Mouse (Mus musculus) MEL (cell line): ENCODE measurements around the gene Ift88. TPM values are rescaled to one million over a fixed set of nuclear protein-coding genes. Genes with fewer than 3 reads are reported as not detected.

Source experiments
- DNase-seq: peaks from one replicate; pipeline ENCODE4 v3.0.0; 2011; ENCODE audit warnings: low read depth, low spot score
- H3K27ac ChIP-seq: 2 replicates; pipeline ENCODE4 v1.5.1; 2012; ENCODE audit warnings: low read depth, mild to moderate bottlenecking, control low read depth, low read length, moderate library complexity; ENCODE audit not compliant: control insufficient read depth
- H3K27me3 ChIP-seq, 2 experiments: fragments of 150-350 bp in 1 of 2; sonication (generic) in 1 of 2; 2 replicates each; pipeline ENCODE4 v1.6.1; 2012; ENCODE audit warnings: low read length in 2 of 2, mild to moderate bottlenecking in 2 of 2, improper control_type of control experiment in 1 of 2, moderate library complexity in 1 of 2; ENCODE audit not compliant: insufficient read depth in 2 of 2, control insufficient read depth in 1 of 2
- H3K36me3 ChIP-seq, 2 experiments: 2 replicates each; pipeline ENCODE4 v1.6.1; 2012 to 2014; ENCODE audit warnings: low read length in 2 of 2, improper control_type of control experiment in 1 of 2, inconsistent platforms in 1 of 2, mild to moderate bottlenecking in 1 of 2; ENCODE audit not compliant: insufficient read depth in 2 of 2, control insufficient read depth in 1 of 2
- H3K4me1 ChIP-seq, 2 experiments: fragments of 150-350 bp in 1 of 2; sonication (generic) in 1 of 2; 2 replicates each; pipeline ENCODE4 v1.6.1; 2012; ENCODE audit warnings: low read length in 2 of 2, improper control_type of control experiment in 1 of 2, mild to moderate bottlenecking in 1 of 2; ENCODE audit not compliant: insufficient read depth in 2 of 2, control insufficient read depth in 1 of 2
- H3K4me3 ChIP-seq, 2 experiments: fragments of 150-350 bp in 1 of 2; sonication (generic) in 1 of 2; 2 replicates each; pipeline ENCODE4 v1.5.1; 2012; ENCODE audit warnings: low read depth in 2 of 2, low read length in 2 of 2, mild to moderate bottlenecking in 2 of 2, moderate library complexity in 2 of 2, control low read depth in 1 of 2, improper control_type of control experiment in 1 of 2; ENCODE audit not compliant: control insufficient read depth in 1 of 2, insufficient read depth in 1 of 2
- H3K79me2 ChIP-seq: 2 replicates; pipeline ENCODE4 v1.6.1; 2012; ENCODE audit warnings: mild to moderate bottlenecking, low read length, moderate library complexity; ENCODE audit not compliant: control insufficient read depth, poor library complexity, insufficient read depth
- H3K9ac ChIP-seq: 2 replicates; pipeline ENCODE4 v1.6.1; 2012; ENCODE audit warnings: low read depth, mild to moderate bottlenecking, control low read depth, low read length, moderate library complexity; ENCODE audit not compliant: control insufficient read depth, poor library complexity, severe bottlenecking
- H3K9me3 ChIP-seq: fragments of 150-350 bp; sonication (generic); replicated peaks from 2 replicates; pipeline ENCODE4 v1.6.1; 2012; ENCODE audit warnings: mild to moderate bottlenecking, low read length, improper control_type of control experiment, moderate library complexity; ENCODE audit not compliant: insufficient read depth
- BHLHE40 ChIP-seq: IDR thresholded peaks from 2 replicates; pipeline ENCODE4 v1.6.1; 2012; ENCODE audit warnings: low read depth, mild to moderate bottlenecking, inconsistent platforms, low read length, improper control_type of control experiment, borderline replicate concordance
- CHD1 ChIP-seq: IDR thresholded peaks from 2 replicates; pipeline ENCODE4 v1.6.1; 2012; ENCODE audit warnings: low read depth, mild to moderate bottlenecking, inconsistent platforms, low read length, improper control_type of control experiment
- CHD2 ChIP-seq: IDR thresholded peaks from 2 replicates; pipeline ENCODE4 v1.6.1; 2011; ENCODE audit warnings: low read length, improper control_type of control experiment
- CTCF ChIP-seq, 3 experiments: IDR thresholded peaks in 2 of 3; conservative IDR thresholded peaks in 1 of 3; 2 replicates each; pipeline ENCODE4 v1.5.1; 2011 to 2012; ENCODE audit warnings: low read length in 3 of 3, low read depth in 2 of 3, mild to moderate bottlenecking in 2 of 3, improper control_type of control experiment in 1 of 3, inconsistent platforms in 1 of 3, mixed read lengths in 1 of 3, moderate library complexity in 1 of 3; ENCODE audit not compliant: control insufficient read depth in 1 of 3, insufficient read depth in 1 of 3, poor library complexity in 1 of 3, severe bottlenecking in 1 of 3
- E2F4 ChIP-seq: IDR thresholded peaks from 2 replicates; pipeline ENCODE4 v1.6.1; 2011; ENCODE audit warnings: low read depth, low read length, improper control_type of control experiment, borderline replicate concordance
- EP300 ChIP-seq, 2 experiments: IDR thresholded peaks; 2 replicates each; pipeline ENCODE4 v1.6.1; 2011; ENCODE audit warnings: improper control_type of control experiment in 2 of 2, low read length in 2 of 2, low read depth in 1 of 2, mild to moderate bottlenecking in 1 of 2
- GABPA ChIP-seq: IDR thresholded peaks from 2 replicates; pipeline ENCODE4 v1.6.1; 2012; ENCODE audit warnings: low read depth, mild to moderate bottlenecking, inconsistent platforms, low read length, improper control_type of control experiment, moderate library complexity
- HCFC1 ChIP-seq: IDR thresholded peaks from 2 replicates; pipeline ENCODE4 v1.6.1; 2012; ENCODE audit warnings: low read depth, mild to moderate bottlenecking, inconsistent platforms, low read length, improper control_type of control experiment, moderate library complexity
- KAT2A ChIP-seq: conservative IDR thresholded peaks from 2 replicates; pipeline ENCODE4 v1.6.1; 2012; ENCODE audit warnings: low read depth, low read length, improper control_type of control experiment, inconsistent platforms
- MAFK ChIP-seq: IDR thresholded peaks from 2 replicates; pipeline ENCODE4 v1.6.1; 2011; ENCODE audit warnings: low read depth, mild to moderate bottlenecking, low read length, improper control_type of control experiment, borderline replicate concordance
- MAX ChIP-seq: IDR thresholded peaks from 2 replicates; pipeline ENCODE4 v1.6.1; 2011; ENCODE audit warnings: low read length, improper control_type of control experiment
- MAZ ChIP-seq: IDR thresholded peaks from 2 replicates; pipeline ENCODE4 v1.6.1; 2012; ENCODE audit warnings: low read depth, mild to moderate bottlenecking, inconsistent platforms, low read length, improper control_type of control experiment
- MXI1 ChIP-seq: IDR thresholded peaks from 2 replicates; pipeline ENCODE4 v1.6.1; 2011; ENCODE audit warnings: mild to moderate bottlenecking, low read depth, low read length, improper control_type of control experiment
- MYB ChIP-seq: IDR thresholded peaks from 2 replicates; pipeline ENCODE4 v1.6.1; 2011; ENCODE audit warnings: mild to moderate bottlenecking, low read depth, low read length, improper control_type of control experiment
- MYC ChIP-seq: IDR thresholded peaks from 2 replicates; pipeline ENCODE4 v1.6.1; 2011; ENCODE audit warnings: low read depth, mild to moderate bottlenecking, low read length, improper control_type of control experiment, moderate library complexity
- POLR2AphosphoS2 ChIP-seq: IDR thresholded peaks from 2 replicates; pipeline ENCODE4 v1.6.1; 2011; ENCODE audit warnings: low read length, improper control_type of control experiment
- POLR2AphosphoS5 ChIP-seq: IDR thresholded peaks from 2 replicates; pipeline ENCODE4 v1.6.1; 2012; ENCODE audit warnings: low read depth, borderline replicate concordance, mild to moderate bottlenecking, inconsistent platforms, low read length, moderate library complexity, mixed read lengths
- SIN3A ChIP-seq: IDR thresholded peaks from 2 replicates; pipeline ENCODE4 v1.6.1; 2012; ENCODE audit warnings: low read length, improper control_type of control experiment, inconsistent platforms
- SMC3 ChIP-seq: IDR thresholded peaks from 2 replicates; pipeline ENCODE4 v1.6.1; 2011; ENCODE audit warnings: low read depth, low read length, improper control_type of control experiment
- TBP ChIP-seq: IDR thresholded peaks from 2 replicates; pipeline ENCODE4 v1.8.0; 2011; ENCODE audit warnings: low read depth, low read length, improper control_type of control experiment
- UBTF ChIP-seq: IDR thresholded peaks from 2 replicates; pipeline ENCODE4 v1.6.1; 2012; ENCODE audit warnings: low read depth, mild to moderate bottlenecking, inconsistent platforms, low read length, improper control_type of control experiment, moderate library complexity, borderline replicate concordance; ENCODE audit not compliant: insufficient read depth
- ZC3H11A ChIP-seq: IDR thresholded peaks from 2 replicates; pipeline ENCODE4 v1.6.1; 2012; ENCODE audit warnings: low read depth, mild to moderate bottlenecking, inconsistent platforms, low read length, improper control_type of control experiment
- polyA plus RNA-seq, 2 experiments: library from polyadenylated mRNA; stranded (reverse) in 1 of 2; unstranded in 1 of 2; fragments of >175 nt in 1 of 2; fragments of >200 nt in 1 of 2; gene quantifications; 2 replicates each; pipeline versions ENCODE4 v1.2.1 to v1.2.4; 2012; ENCODE audit warnings: low replicate concordance in 2 of 2, low read depth in 1 of 2; ENCODE audit not compliant: insufficient read length in 2 of 2, insufficient read depth in 1 of 2, missing spikeins in 1 of 2
- total RNA-seq: library from RNA; depleted of rRNA; stranded (reverse); fragments of 300-350 nt; gene quantifications from 2 replicates; pipeline ENCODE4 v1.2.3, GENCODE M21; 2012

Gene Ift88
- total and polyA plus RNA-seq, 3 experiments, result 2.4 to 5.1 TPM; not detected in 1

GRCm38 (mm10) chr14:57493840-57494239 lies 70.0 kb downstream of the Ift88 start:
- no peak overlapping the region for H3K4me3 ChIP-seq
- TF ChIP-seq TBP, result no peak
- TF ChIP-seq MXI1, result no peak
- TF ChIP-seq GABPA, result no peak
- no peak for TF ChIP-seq EP300 (IDR thresholded peaks at IDR 0.05; ENCODE audit: low read depth in 1 of 2, low read length in 2 of 2)
- TF ChIP-seq POLR2AphosphoS2, result no peak
- no peaks in the 10 kb centered on the region for H3K36me3 ChIP-seq
- DNase-seq, result no peak
- no peaks in the 10 kb centered on the region for H3K79me2 ChIP-seq
- no peaks in the 10 kb centered on the region for H3K4me1 ChIP-seq
- H3K9ac ChIP-seq, result no peak overlapping the region
- no peaks in the 10 kb centered on the region for H3K9me3 ChIP-seq
- H3K27ac ChIP-seq, result no peak overlapping the region
- no peaks in the 10 kb centered on the region for H3K27me3 ChIP-seq

- H3K4me1 ChIP-seq, result no peaks in the 10 kb centered on the region
- no peak for DNase-seq
- H3K27me3 ChIP-seq, result no peaks in the 10 kb centered on the region
- H3K9ac ChIP-seq, result no peak overlapping the region
- H3K9me3 ChIP-seq, result no peaks in the 10 kb centered on the region
- H3K4me3 ChIP-seq, result no peak overlapping the region
- no peak for TF ChIP-seq EP300 (IDR thresholded peaks at IDR 0.05; ENCODE audit: low read depth in 1 of 2, low read length in 2 of 2)
- no peak for TF ChIP-seq MYC
- no peak for TF ChIP-seq SIN3A
- no peak for TF ChIP-seq MXI1
- no peak for TF ChIP-seq UBTF
- no peak for TF ChIP-seq SMC3
- TF ChIP-seq MAFK, result no peak
- no peak for TF ChIP-seq BHLHE40
- no peak for TF ChIP-seq HCFC1
- TF ChIP-seq GABPA, result no peak
- no peak for TF ChIP-seq CTCF (IDR thresholded peaks at IDR 0.05 in 2 of 3, conservative IDR thresholded peaks at IDR 0.05 in 1 of 3; ENCODE audit: control insufficient read depth in 1 of 3, insufficient read depth in 1 of 3, low read depth in 2 of 3, low read length in 3 of 3, poor library complexity in 1 of 3, severe bottlenecking in 1 of 3)
- TF ChIP-seq ZC3H11A, result no peak
- H3K27ac ChIP-seq, result no peak overlapping the region
- H3K79me2 ChIP-seq, result no peaks in the 10 kb centered on the region
- H3K36me3 ChIP-seq, result no peaks in the 10 kb centered on the region
Observed at GRCm38 (mm10) chr14:57503729-57504128, 79.9 kb downstream of the Ift88 start.

GRCm38 (mm10) chr14:57509554-57509953 lies 85.7 kb downstream of the Ift88 start:
- H3K9ac ChIP-seq, result no peak overlapping the region
- H3K27me3 ChIP-seq, result no peaks in the 10 kb centered on the region
- H3K27ac ChIP-seq, result no peak overlapping the region
- TF ChIP-seq E2F4, result no peak
- no peak for TF ChIP-seq UBTF
- no peak for TF ChIP-seq BHLHE40
- no peak for TF ChIP-seq CHD1
- no peak for TF ChIP-seq KAT2A
- no peak for TF ChIP-seq POLR2AphosphoS5
- no peak for TF ChIP-seq MYB
- TF ChIP-seq SMC3, result no peak
- no peak for TF ChIP-seq MAZ
- no peak for TF ChIP-seq MAX
- no peak for TF ChIP-seq TBP
- no peak for TF ChIP-seq CHD2
- no peaks in the 10 kb centered on the region for H3K4me1 ChIP-seq
- H3K4me3 ChIP-seq, result no peak overlapping the region
- no peaks in the 10 kb centered on the region for H3K9me3 ChIP-seq
- H3K79me2 ChIP-seq, result no peaks in the 10 kb centered on the region
- no peak for DNase-seq
- no peaks in the 10 kb centered on the region for H3K36me3 ChIP-seq
